Mouse (Mus musculus) CH12F3 (cell line): Measurements from ENCODE around the gene P2rx6.

ENCODE experiments used
- in situ Hi-C: fragments of 300-500 bp; cut with MboI; formaldehyde crosslinking; loops from 2 replicates; pipeline ENCODE4 v1.14.3; 2020; ENCODE audit warnings: low sequenced_read_pairs

P2rx6 gene

GRCm38 (mm10) chr16:17561751-17562208 lies at the start of gene P2rx6:
TSS of gene P2rx6 (plus strand) at chr16:17561885.
- in situ Hi-C loops, result no loop called here

GRCm38 (mm10) chr16:17518910-17519309 lies 42.8 kb upstream of the P2rx6 start:
- in situ Hi-C loops, result no loop called here

GRCm38 (mm10) chr16:17524156-17524555 lies 37.5 kb upstream of the P2rx6 start:
- in situ Hi-C loops, result no loop called here

GRCm38 (mm10) chr16:17525524-17525923 lies 36.2 kb upstream of the P2rx6 start:
- in situ Hi-C loops, result no loop called here

GRCm38 (mm10) chr16:17526223-17526622 lies 35.5 kb upstream of the P2rx6 start:
- in situ Hi-C loops, result no loop called here

GRCm38 (mm10) chr16:17527606-17528005 lies 34.1 kb upstream of the P2rx6 start:
- in situ Hi-C loops, result no loop called here

GRCm38 (mm10) chr16:17528276-17528675 lies 33.4 kb upstream of the P2rx6 start:
- in situ Hi-C loops, result no loop called here

- in situ Hi-C loops, result no loop called here
These were observed 31.6 kb upstream of the P2rx6 start for GRCm38 (mm10) chr16:17529981-17530586.

- in situ Hi-C loops, result no loop called here
These were observed 30.9 kb upstream of the P2rx6 start, which contains the start of gene Thap7 for GRCm38 (mm10) chr16:17530640-17531288. TSS of gene Thap7 (minus strand) at chr16:17531136.

GRCm38 (mm10) chr16:17532271-17532670 lies 29.4 kb upstream of the P2rx6 start:
- in situ Hi-C loops, result no loop called here

GRCm38 (mm10) chr16:17532676-17533329 lies 28.9 kb upstream of the P2rx6 start:
- in situ Hi-C loops, result no loop called here

GRCm38 (mm10) chr16:17536584-17536983 lies 25.1 kb upstream of the P2rx6 start:
- in situ Hi-C loops, result no loop called here

GRCm38 (mm10) chr16:17542632-17543031 lies 19.1 kb upstream of the P2rx6 start:
- in situ Hi-C loops, result no loop called here

GRCm38 (mm10) chr16:17552837-17553236 lies 8.8 kb upstream of the P2rx6 start:
- in situ Hi-C loops, result loop anchor here (10.0 kb wide), 1 partner anchor 62 kb away; the partner anchor contains the start of gene Smpd4

GRCm38 (mm10) chr16:17553910-17554685 lies 7.6 kb upstream of the P2rx6 start:
- in situ Hi-C loops, result loop anchor here (10.0 kb wide), 1 partner anchor 61 kb away; the partner anchor contains the start of gene Smpd4

- in situ Hi-C loops, result loop anchor here (10.0 kb wide), 1 partner anchor 60 kb away; the partner anchor contains the start of gene Smpd4
These were observed 7.0 kb upstream of the P2rx6 start for GRCm38 (mm10) chr16:17554702-17555101.

GRCm38 (mm10) chr16:17556180-17556579 lies 5.5 kb upstream of the P2rx6 start:
- in situ Hi-C loops, result loop anchor here (10.0 kb wide), 1 partner anchor 59 kb away; the partner anchor contains the start of gene Smpd4

- in situ Hi-C loops, result loop anchor here (10.0 kb wide), 1 partner anchor 58 kb away; the partner anchor contains the start of gene Smpd4
These were observed 4.8 kb upstream of the P2rx6 start for GRCm38 (mm10) chr16:17556907-17557306.

GRCm38 (mm10) chr16:17557947-17558480 lies 3.7 kb upstream of the P2rx6 start:
- in situ Hi-C loops, result loop anchor here (10.0 kb wide), 1 partner anchor 57 kb away; the partner anchor contains the start of gene Smpd4

GRCm38 (mm10) chr16:17558811-17559210 lies 2.9 kb upstream of the P2rx6 start:
- in situ Hi-C loops, result loop anchor here (10.0 kb wide), 1 partner anchor 56 kb away; the partner anchor contains the start of gene Smpd4
